Mouse (Mus musculus) kidney, postnatal 25 days (tissue): Measurements from ENCODE around the gene Topaz1.
"Not testable (repeated sequence)": the region's sequence is repeated elsewhere in the genome, so short reads cannot be mapped to it uniquely, and the experiment has no call there.

Experiments used
- DNase-seq, 2 experiments: peaks; one replicate each; pipeline ENCODE4 v3.0.0; 2021; ENCODE audit warnings: mixed read lengths in 2 of 2

Gene Topaz1

DNA sequence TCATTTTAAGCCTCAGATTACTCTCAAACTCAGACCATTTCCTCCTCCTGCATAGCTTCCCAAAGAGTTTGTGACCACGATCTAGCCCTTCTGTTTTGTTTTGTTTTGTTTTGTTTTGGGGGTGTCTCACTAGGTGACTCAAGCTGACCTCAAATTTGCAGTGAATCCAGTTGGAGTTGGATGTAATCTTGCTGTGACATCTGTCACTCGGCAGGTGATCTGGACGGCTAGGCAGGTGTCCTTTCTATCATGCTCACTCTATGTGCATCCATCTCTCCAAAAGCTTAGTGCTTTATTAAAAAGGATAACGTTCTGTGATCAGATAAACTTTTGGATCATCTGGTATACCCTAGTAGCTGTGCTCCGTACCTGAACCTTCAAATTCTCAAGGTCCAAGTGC is 65.2 kb downstream of the Topaz1 start:
- no peak for DNase-seq

- DNase-seq = peak in 1 of 2 experiments; percentile 27
Observed at GRCm38 (mm10) chr9:122814775-122815174, 67.6 kb downstream of the Topaz1 start.

GRCm38 (mm10) chr9:122815239-122815851 is 68.2 kb downstream of the Topaz1 start:
- DNase-seq = peak in 1 of 2 experiments; percentile 44

- no peak for DNase-seq
Observed at GRCm38 (mm10) chr9:122823374-122824017, 76.3 kb downstream of the Topaz1 start.

DNA sequence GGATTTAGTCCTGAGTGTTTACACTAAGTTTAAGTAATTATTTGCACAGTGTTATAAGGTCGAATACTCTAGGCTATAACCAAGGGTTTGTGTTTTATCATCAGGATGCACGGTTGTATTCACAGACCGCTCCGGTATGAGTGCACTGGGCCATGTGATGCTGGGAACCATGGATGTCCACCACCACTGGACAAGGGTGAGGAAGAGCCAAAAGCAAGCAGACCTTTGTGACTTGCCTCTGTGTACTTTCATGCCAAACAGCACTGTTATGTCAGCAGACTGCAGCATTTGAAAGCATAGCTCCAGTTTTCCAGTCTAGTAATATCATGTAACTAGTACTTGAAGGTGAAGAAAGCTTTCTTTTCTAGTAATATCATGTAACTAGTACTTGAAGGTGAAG is 79.6 kb downstream of the Topaz1 start:
- DNase-seq = no peak

- peak in 1 of 2 experiments; percentile 13 for DNase-seq
Observed at GRCm38 (mm10) chr9:122829826-122830380, 82.8 kb downstream of the Topaz1 start.

DNA sequence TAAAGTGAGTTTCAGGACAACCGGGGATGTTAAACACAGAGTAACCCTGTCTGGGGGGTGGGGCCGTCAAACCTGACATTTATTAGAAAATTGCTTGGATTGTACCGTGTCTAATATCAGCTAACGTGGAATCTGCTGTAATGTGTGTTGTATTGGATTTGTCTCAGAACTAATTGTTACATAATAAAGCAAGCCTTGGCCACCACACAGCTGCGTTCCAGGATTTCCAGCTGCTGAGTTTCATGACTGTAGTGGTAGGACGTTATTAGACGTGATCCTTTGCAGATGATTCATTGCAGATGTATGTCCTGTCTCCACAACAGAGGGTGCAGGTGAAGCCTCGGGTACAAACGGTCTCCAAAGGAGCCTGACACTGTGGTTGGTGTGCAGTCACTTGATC is 89.0 kb downstream of the Topaz1 start:
- DNase-seq = peak in 1 of 2 experiments; percentile 32

DNA sequence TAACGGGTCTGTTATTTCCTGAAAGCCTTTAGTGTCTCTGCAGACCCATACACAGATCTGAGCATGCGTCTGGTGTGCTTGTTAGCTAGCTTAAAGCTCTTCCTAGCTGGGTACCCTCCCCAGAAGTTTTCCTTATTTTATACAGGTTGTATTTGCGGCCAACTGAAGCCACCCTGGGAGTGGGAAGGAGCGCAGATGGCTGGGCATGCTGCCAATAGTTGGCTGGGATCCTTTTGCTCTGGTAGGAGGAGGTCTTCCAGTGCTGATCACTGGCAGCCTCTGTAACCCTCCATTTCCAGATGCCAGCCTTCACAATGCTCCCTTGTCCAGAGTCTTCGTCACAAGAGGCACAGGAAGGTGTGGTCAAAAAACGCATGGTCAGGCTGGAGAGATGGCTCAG is 89.6 kb downstream of the Topaz1 start:
- peak; percentile 61 to 65 for DNase-seq

DNA sequence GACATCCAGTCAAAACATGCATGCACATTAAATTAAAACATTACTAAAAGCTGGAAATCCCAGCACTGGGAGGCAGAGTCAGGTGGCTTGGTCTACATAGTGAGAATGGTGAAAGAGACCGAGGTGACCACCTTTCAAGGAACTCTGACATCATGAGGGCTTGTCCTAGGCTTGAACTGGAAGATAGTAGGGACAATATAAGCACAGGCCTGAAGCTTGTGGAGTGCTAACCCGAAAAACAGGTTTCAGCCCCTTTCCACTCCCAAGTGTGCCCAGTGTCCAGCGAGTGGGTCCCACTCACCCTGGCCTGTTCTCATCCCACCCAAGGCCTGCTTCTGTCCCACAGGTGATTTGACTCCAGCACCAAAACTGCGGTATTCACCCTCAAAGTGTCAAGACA is 90.1 kb downstream of the Topaz1 start:
- DNase-seq = no peak

DNA sequence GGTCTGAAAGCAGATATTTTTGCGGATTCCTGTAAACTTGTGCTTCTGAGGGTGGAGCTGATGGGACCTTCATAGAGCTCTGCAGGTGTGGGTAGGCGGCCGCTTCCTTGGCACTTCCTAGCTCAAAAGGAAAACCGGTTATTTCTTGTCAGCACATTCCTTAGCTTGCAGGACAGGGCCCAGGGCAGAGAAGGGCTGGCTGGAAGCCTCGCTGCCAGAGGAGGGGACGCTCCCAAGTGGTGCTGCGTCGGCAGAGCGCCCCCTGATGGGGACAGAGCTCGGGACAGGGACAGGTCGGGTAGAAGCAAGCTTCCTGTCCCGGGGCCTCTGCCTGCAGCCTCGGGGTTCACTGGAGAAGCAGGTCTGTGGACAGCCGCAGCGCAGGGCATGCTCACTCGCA is 90.5 kb downstream of the Topaz1 start:
- DNase-seq = peak; percentile 74 to 85

- DNase-seq = no peak
Observed at GRCm38 (mm10) chr9:122843760-122844159, 96.6 kb downstream of the Topaz1 start, which contains the start of gene Gm35549. Gm35549 (minus strand) TSS chr9:122844035.

GRCm38 (mm10) chr9:122845621-122846020 is 98.5 kb downstream of the Topaz1 start:
- DNase-seq = no peak

- peak in 1 of 2 experiments; percentile 27 for DNase-seq
Observed at GRCm38 (mm10) chr9:122846156-122846555, 99.0 kb downstream of the Topaz1 start.

DNA sequence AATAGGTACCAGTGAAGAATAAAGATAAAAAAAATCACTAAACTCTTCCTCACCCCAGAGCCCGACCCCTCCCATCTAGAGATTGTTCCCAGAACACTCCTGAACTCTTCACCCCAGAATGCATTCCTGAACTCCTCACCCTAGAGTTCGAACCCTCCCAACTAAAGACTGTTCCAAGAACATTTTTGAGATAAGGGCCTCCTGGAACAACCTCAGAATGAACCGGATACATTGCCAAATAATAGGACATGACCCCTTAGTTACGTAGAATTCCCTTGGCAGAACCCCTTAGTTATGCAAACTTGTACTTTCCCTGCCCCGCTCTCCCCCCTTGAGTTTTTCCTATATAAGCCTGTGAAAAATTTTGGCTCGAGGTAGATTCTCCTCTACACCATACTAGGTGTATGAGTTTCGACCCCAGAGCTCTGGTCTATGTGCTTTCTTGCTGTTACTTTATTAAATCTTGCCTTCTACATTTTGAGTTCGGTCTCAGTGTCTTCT is 100.7 kb downstream of the Topaz1 start:
- DNase-seq = not testable (repeated sequence)
